Mouse (Mus musculus) CH12.LX (cell line): ENCODE results near the gene 5730522E02Rik.

Experiments
- CTCF ChIP-seq, 2 experiments: IDR thresholded peaks in 1 of 2; conservative IDR thresholded peaks in 1 of 2; 2 replicates each; pipeline ENCODE4 v1.5.1; 2011 to 2012; ENCODE audit warnings: low read depth in 2 of 2, low read length in 2 of 2, improper control_type of control experiment in 1 of 2, inconsistent platforms in 1 of 2, mild to moderate bottlenecking in 1 of 2, moderate library complexity in 1 of 2
- E2F4 ChIP-seq: IDR thresholded peaks from 2 replicates; pipeline ENCODE4 v1.6.1; 2011; ENCODE audit warnings: low read depth, low read length, improper control_type of control experiment; ENCODE audit not compliant: insufficient replicate concordance
- EP300 ChIP-seq: IDR thresholded peaks from 2 replicates; pipeline ENCODE4 v1.6.1; 2011; ENCODE audit warnings: low read length, improper control_type of control experiment
- ETS1 ChIP-seq: conservative IDR thresholded peaks from 2 replicates; pipeline ENCODE4 v1.6.1; 2012; ENCODE audit warnings: low read depth, mild to moderate bottlenecking, inconsistent platforms, low read length, improper control_type of control experiment, moderate library complexity
- GABPA ChIP-seq: IDR thresholded peaks from 2 replicates; pipeline ENCODE4 v1.6.1; 2012; ENCODE audit warnings: low read depth, low read length, improper control_type of control experiment, inconsistent platforms; ENCODE audit not compliant: insufficient replicate concordance
- HCFC1 ChIP-seq: IDR thresholded peaks from 2 replicates; pipeline ENCODE4 v1.6.1; 2012; ENCODE audit warnings: low read depth, mild to moderate bottlenecking, inconsistent platforms, low read length, improper control_type of control experiment
- JUN ChIP-seq: IDR thresholded peaks from 2 replicates; pipeline ENCODE4 v1.6.1; 2011; ENCODE audit warnings: low read depth, mild to moderate bottlenecking, low read length, improper control_type of control experiment, moderate library complexity; ENCODE audit not compliant: insufficient read depth
- MAX ChIP-seq: IDR thresholded peaks from 2 replicates; pipeline ENCODE4 v1.6.1; 2011; ENCODE audit warnings: low read length, improper control_type of control experiment
- POLR2A ChIP-seq: IDR thresholded peaks from 2 replicates; pipeline ENCODE4 v1.6.1; 2011; ENCODE audit warnings: low read depth, mild to moderate bottlenecking, improper control_type of control experiment, low read length
- POLR2AphosphoS2 ChIP-seq: IDR thresholded peaks from 2 replicates; pipeline ENCODE4 v1.6.1; 2011; ENCODE audit warnings: low read depth, low read length, improper control_type of control experiment
- RAD21 ChIP-seq: IDR thresholded peaks from 2 replicates; pipeline ENCODE4 v1.6.1; 2011; ENCODE audit warnings: low read depth, mild to moderate bottlenecking, low read length, improper control_type of control experiment, moderate library complexity
- SIN3A ChIP-seq: IDR thresholded peaks from 2 replicates; pipeline ENCODE4 v1.6.1; 2012; ENCODE audit warnings: low read length, improper control_type of control experiment, inconsistent platforms

DNA sequence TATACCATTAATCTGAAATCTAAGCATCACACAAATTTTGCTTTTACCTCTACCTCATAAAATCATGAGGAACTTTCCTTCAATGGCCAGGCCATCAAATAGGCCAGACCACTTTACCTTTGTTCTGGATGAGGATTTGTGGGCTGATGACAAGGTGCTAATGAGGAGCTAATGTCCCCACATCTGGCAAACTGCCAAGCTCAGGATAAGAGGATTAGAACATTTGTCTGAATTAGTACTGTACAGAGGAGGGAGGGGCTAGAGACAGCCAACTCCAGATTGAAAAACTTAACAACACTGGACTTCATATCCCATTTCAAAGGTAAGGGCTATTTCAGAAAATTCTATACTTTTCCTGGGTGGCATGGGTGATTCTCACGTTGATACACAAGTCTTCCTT is 101.9 kb downstream of the 5730522E02Rik start:
- TF ChIP-seq HCFC1 (no peak), POLR2A (no peak), JUN (no peak), EP300 (no peak), CTCF (conservative IDR thresholded peaks at IDR 0.05 in 1 of 2, IDR thresholded peaks at IDR 0.05 in 1 of 2; ENCODE audit: low read depth in 2 of 2, low read length in 2 of 2) (no peak), E2F4 (no peak), GABPA (no peak), POLR2AphosphoS2 (no peak), ETS1 (no peak), MAX (no peak), RAD21 (no peak), SIN3A (no peak)
